Mouse (Mus musculus): ENCODE data around the gene Pdcd11.

Gene Pdcd11

GRCm38 (mm10) chr19:47167617-47168214, 77.1 kb downstream of the Pdcd11 start:
- peak; percentile 40 for DNase-seq (ENCODE audit: extremely low read depth, insufficient read length, low spot score)

- DNase-seq (ENCODE audit: extremely low read depth, insufficient read length, low spot score): peak; percentile 72
Measured at GRCm38 (mm10) chr19:47168223-47168622, 77.7 kb downstream of the Pdcd11 start.

GRCm38 (mm10) chr19:47168793-47169412, 78.3 kb downstream of the Pdcd11 start:
- peak; percentile 58 for DNase-seq (ENCODE audit: extremely low read depth, insufficient read length, low spot score)

GRCm38 (mm10) chr19:47174515-47174914, 83.9 kb downstream of the Pdcd11 start:
- DNase-seq (ENCODE audit: extremely low read depth, insufficient read length, low spot score): peak; percentile 41

GRCm38 (mm10) chr19:47175472-47175871, 84.9 kb downstream of the Pdcd11 start:
- DNase-seq (ENCODE audit: extremely low read depth, insufficient read length, low spot score): no peak

GRCm38 (mm10) chr19:47176916-47177505, 86.4 kb downstream of the Pdcd11 start:
- DNase-seq (ENCODE audit: extremely low read depth, insufficient read length, low spot score): peak; percentile 77

- DNase-seq (ENCODE audit: extremely low read depth, insufficient read length, low spot score): no peak
Measured at GRCm38 (mm10) chr19:47178001-47178400, 87.4 kb downstream of the Pdcd11 start.

- DNase-seq (ENCODE audit: extremely low read depth, insufficient read length, low spot score): no peak
Measured at GRCm38 (mm10) chr19:47178431-47179271, 88.1 kb downstream of the Pdcd11 start, which contains the start of gene Neurl1a. Gene Neurl1a (plus strand): TSS chr19:47178820.

- no peak for DNase-seq (ENCODE audit: extremely low read depth, insufficient read length, low spot score)
Measured at GRCm38 (mm10) chr19:47179272-47179809, 88.8 kb downstream of the Pdcd11 start.

- DNase-seq (ENCODE audit: extremely low read depth, insufficient read length, low spot score): no peak
Measured at GRCm38 (mm10) chr19:47180011-47180410, 89.4 kb downstream of the Pdcd11 start.

Data from 3134 (cell line).